Mouse (Mus musculus): Measurements from ENCODE around the gene March1. TPM values are rescaled to one million over a fixed set of nuclear protein-coding genes. Genes with fewer than 3 reads are reported as not detected.
A peak's percentile ranks its signal among the peaks of the same experiment; 100 is the strongest.

Gene March1
- total RNA-seq, 2 experiments from 2014 or later: 41.8 to 41.9 TPM

DNA sequence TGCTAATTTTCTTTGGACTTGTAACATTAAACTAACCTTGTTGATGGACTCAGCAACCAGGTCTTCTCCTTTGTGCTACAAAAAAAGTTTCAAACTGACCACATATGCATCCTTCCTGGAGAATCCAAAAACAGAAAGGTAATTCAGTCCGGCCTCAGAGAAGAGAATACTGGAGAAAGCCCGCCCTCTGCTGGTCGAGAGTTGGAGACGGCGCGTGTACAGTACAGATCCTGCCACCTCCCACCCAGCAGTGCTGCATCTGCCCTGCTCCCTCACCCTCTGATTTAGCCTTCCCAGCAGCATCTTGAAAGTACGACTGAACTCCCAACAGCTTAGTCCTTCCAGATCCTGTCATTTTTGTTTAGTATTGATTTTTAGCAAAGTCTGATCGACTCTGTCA lies 878.0 kb downstream of the March1 start:
- peak; percentile 64 to 90 for DNase-seq (ENCODE audit: low spot score in 2 of 2)

DNA sequence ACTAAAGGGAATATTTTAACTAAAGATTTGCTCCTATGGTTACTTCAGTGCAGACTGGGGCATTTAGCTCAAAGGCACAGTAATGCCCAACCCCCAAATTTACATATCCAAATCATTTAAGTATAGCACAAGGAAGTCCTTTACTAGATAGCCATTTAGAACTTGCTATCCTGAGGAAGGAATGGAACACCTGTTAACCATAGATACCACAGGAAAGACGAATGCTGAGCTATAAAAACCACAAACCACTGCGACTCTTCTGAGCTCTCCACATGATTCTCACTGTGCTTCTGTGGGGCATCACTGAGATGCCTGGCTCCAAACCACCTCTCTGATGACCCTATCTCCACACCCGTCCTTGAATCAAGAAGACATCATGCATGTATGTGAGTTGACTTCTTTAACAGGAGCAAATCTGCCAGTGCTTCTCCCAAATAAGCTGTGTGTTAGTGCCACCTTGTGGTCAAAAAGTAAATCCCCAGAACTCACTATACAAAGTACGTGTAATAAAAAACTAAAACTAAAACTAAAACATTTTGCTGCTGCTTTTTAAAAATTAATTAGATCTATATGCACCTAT lies 879.4 kb downstream of the March1 start:
- peak; percentile 11 to 72 for DNase-seq (ENCODE audit: low spot score in 2 of 2)

DNA sequence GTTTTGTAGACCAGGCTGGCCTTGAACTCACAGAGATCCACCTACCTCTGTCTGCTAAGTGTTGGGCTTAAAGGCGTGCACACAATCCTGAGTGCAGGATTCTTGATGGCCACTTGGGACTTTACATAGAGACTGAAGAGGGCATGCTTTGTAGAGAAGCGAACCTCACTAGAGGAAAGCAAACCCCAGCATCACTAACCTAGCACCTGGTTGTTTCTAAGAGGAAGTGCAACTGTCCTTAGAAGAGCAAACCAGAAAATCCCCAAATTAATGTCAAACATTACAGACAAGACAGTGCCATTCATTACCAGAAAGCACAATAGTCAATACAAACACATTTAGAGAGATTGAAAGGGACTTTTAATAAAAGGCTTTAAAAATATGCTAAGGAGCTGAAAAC lies 885.7 kb downstream of the March1 start:
- no peak for DNase-seq (ENCODE audit: low spot score in 2 of 2)

DNA sequence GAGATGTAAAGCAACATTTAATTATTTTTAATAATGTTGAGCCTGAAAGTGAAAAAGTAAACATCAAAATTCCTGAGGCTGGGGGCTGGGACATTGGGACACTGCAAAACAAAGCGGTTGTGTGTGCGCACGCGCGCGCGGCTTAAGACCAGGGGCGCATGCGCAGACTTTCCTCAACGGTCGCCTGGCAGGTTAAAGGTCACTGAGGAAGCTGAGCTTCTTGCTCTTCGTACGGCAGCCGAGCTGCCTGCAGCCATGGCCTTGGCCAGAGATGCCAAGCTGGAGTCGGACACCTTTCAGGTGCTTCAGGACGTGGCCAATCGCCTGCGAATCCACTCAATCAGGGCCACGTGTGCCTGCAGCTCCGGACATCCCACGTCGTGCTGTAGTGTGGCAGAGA lies 893.8 kb downstream of the March1 start, which contains the start of gene Tktl2:
Gene Tktl2, plus strand, starts transcription at position 220 of the 400 bp plus-strand sequence.
- no peak for DNase-seq (ENCODE audit: low spot score in 2 of 2)

DNA sequence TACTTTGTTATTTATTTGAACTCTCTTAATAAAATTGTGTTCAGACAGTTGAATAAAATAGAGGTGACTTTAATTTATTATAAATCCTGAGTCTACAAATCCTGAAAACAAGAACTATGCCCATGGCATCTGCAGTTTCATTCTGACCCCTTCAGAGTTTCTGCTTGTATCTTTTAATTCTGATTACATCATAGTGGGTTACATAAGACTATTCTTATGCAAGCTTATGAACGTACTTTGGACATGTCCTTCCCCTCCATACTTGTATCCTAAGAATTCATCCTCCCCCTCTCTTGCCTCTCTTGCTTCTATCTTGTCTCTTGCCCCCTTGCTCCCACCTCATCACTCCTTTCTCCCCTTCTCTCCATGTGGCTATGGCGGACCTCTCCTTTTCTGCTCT lies 901.4 kb downstream of the March1 start:
- DNase-seq (ENCODE audit: low spot score in 2 of 2): no peak

DNA sequence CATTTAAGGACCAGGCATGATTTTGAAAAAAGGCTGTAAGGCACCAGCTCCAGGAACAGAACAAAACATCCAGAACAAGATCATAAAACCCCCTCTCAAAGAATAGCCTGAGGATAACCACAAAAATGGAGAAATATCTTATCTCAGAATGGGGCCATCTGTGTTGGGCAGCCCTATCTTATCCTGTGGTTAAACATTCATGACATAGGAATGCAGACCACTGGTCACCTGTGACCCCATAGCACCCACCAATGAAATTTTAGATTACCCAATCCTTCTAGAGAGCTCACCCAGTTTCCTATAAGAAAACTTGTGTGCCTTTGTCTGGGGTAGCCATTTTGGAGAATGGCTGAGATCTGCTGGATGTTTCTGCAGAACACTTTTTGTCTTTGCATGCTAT lies 902.9 kb downstream of the March1 start:
- no peak for DNase-seq (ENCODE audit: low spot score in 2 of 2)
